Mouse (Mus musculus): ENCODE measurements around the gene Lpcat2. TPM values are rescaled to one million over a fixed set of nuclear protein-coding genes. Genes with fewer than 3 reads are reported as not detected.

Lpcat2 gene
- polyA plus RNA-seq, 1 experiment from 2014 or later = 4.3 TPM

GRCm38 (mm10) chr8:92959779-92960178, 104.6 kb downstream of the Lpcat2 start, which contains the start of gene Slc6a2:
Gene Slc6a2, plus strand, starts transcription at chr8:92960079.
- ATAC-seq (replicated peaks; ENCODE audit: low FRiP score) (no peak), DNase-seq (ENCODE audit: low spot score) (no peak)
- H3K4me3 ChIP-seq (ENCODE audit: low read depth, low read length) = peak within 1 kb of the TSS; percentile 33
- H3K27me3 ChIP-seq (replicated peaks; ENCODE audit: control insufficient read depth, insufficient read depth, low read length) = peaks cover 41% of the 10 kb centered on the region
- no peaks in the 10 kb centered on the region for H3K36me3 ChIP-seq (ENCODE audit: control insufficient read depth, insufficient read depth, low read length)
- WGBS = 55% methylated on average over 10 of the region's 10 CpGs
- H3K9ac ChIP-seq (ENCODE audit: low read depth, low read length) = no peak within 1 kb of the TSS
- H3K27ac ChIP-seq (ENCODE audit: low read depth, low read length) = no peak within 1 kb of the TSS
- peak within 1 kb of the TSS; percentile 57 for H3K4me2 ChIP-seq
- H3K9me3 ChIP-seq (ENCODE audit: control insufficient read depth, low read length) = no peaks in the 10 kb centered on the region
- no peaks in the 10 kb centered on the region for H3K4me1 ChIP-seq (replicated peaks; ENCODE audit: control insufficient read depth, insufficient read depth, low read length)

DNA sequence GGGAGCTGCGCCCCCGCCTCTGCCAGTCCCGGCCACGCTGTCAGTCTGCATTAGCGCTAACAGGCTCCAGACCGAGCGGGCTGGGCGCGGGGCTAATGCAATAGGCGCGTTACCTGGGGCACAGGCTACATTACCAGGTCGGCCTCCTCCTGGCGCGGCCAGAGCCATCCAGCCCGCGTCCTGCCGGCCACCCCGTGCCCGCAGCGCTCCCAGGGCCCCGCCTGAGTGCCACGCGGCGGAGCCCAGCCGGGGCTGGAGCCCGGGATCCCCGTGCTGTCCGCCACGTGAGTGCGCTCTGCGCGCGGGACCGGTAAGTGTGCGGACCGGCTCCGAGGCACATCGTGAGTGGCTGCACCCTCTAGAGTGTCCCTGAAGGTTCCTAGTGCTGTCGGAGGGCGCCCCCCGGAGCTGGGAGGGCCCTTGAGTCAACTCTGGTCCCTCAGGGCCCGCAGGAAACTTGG, 105.3 kb downstream of the Lpcat2 start:
- H3K4me3 ChIP-seq (ENCODE audit: low read depth, low read length) = peak overlapping the region; percentile 33

GRCm38 (mm10) chr8:92961088-92961487, 105.9 kb downstream of the Lpcat2 start:
- Histone ChIP-seq H3K36me3 (ENCODE audit: control insufficient read depth, insufficient read depth, low read length) (no peaks in the 10 kb centered on the region), H3K27me3 (replicated peaks; ENCODE audit: control insufficient read depth, insufficient read depth, low read length) (peaks cover 41% of the 10 kb centered on the region), H3K9ac (ENCODE audit: low read depth, low read length) (no peak overlapping the region), H3K4me3 (ENCODE audit: low read depth, low read length) (peak overlapping the region; percentile 33), H3K4me2 (peak overlapping the region; percentile 22; the same call in 1 of the 2 replicates), H3K9me3 (ENCODE audit: control insufficient read depth, low read length) (no peaks in the 10 kb centered on the region), H3K27ac (ENCODE audit: low read depth, low read length) (no peak overlapping the region), H3K4me1 (replicated peaks; ENCODE audit: control insufficient read depth, insufficient read depth, low read length) (no peaks in the 10 kb centered on the region)
- DNase-seq (ENCODE audit: low spot score) = no peak
- no peak for ATAC-seq (replicated peaks; ENCODE audit: low FRiP score)
- 4% methylated on average over 25 of the region's 25 CpGs for WGBS

More for the DNA sequence above, 105.3 kb downstream of the Lpcat2 start:
- H3K27me3 ChIP-seq (replicated peaks; ENCODE audit: control insufficient read depth, insufficient read depth, low read length) = peaks cover 41% of the 10 kb centered on the region
- H3K4me1 ChIP-seq (replicated peaks; ENCODE audit: control insufficient read depth, insufficient read depth, low read length) = no peaks in the 10 kb centered on the region
- H3K27ac ChIP-seq (ENCODE audit: low read depth, low read length) = no peak overlapping the region
- no peak for ATAC-seq (replicated peaks; ENCODE audit: low FRiP score)
- peak overlapping the region; percentile 57 for H3K4me2 ChIP-seq
- no peaks in the 10 kb centered on the region for H3K36me3 ChIP-seq (ENCODE audit: control insufficient read depth, insufficient read depth, low read length)
- WGBS = 3% methylated on average over 42 of the region's 42 CpGs
- no peaks in the 10 kb centered on the region for H3K9me3 ChIP-seq (ENCODE audit: control insufficient read depth, low read length)
- DNase-seq (ENCODE audit: low spot score) = no peak
- H3K9ac ChIP-seq (ENCODE audit: low read depth, low read length) = no peak overlapping the region

GRCm38 (mm10) chr8:92964556-92964955, 109.4 kb downstream of the Lpcat2 start:
- H3K4me2 ChIP-seq = no peak overlapping the region
- H3K9me3 ChIP-seq (ENCODE audit: control insufficient read depth, low read length) = no peaks in the 10 kb centered on the region
- no peaks in the 10 kb centered on the region for H3K4me1 ChIP-seq (replicated peaks; ENCODE audit: control insufficient read depth, insufficient read depth, low read length)
- H3K27me3 ChIP-seq (replicated peaks; ENCODE audit: control insufficient read depth, insufficient read depth, low read length) = peaks cover 34% of the 10 kb centered on the region
- H3K9ac ChIP-seq (ENCODE audit: low read depth, low read length) = no peak overlapping the region
- no peak overlapping the region for H3K4me3 ChIP-seq (ENCODE audit: low read depth, low read length)
- no peak overlapping the region for H3K27ac ChIP-seq (ENCODE audit: low read depth, low read length)
- DNase-seq (ENCODE audit: low spot score) = no peak
- 65% methylated on average over 2 of the region's 2 CpGs for WGBS
- no peaks in the 10 kb centered on the region for H3K36me3 ChIP-seq (ENCODE audit: control insufficient read depth, insufficient read depth, low read length)
- no peak for ATAC-seq (replicated peaks; ENCODE audit: low FRiP score)

Small RNA genes within 50 kb of the gene (microRNA-seq; reads per million reads assigned to microRNA genes)
- gene Gm22151 (ENCODE audit: borderline number of aligned reads) = not detected

Other genes with a start within 250 kb of the Lpcat2 start
- 0.06 TPM in 1 of 2 replicates, not detected in the other for gene Irx6, start 181.1 kb upstream of the Lpcat2 start, polyA plus RNA-seq (2014; fragmentation: Nextera tagmentation; extraction: Ambion mirVana)
- gene Mmp2, start 28.0 kb upstream of the Lpcat2 start, polyA plus RNA-seq (2014; fragmentation: Nextera tagmentation; extraction: Ambion mirVana) = 48.1 and 49.7 TPM in 2 replicates
- gene Capns2, start 46.1 kb downstream of the Lpcat2 start, polyA plus RNA-seq (2014; fragmentation: Nextera tagmentation; extraction: Ambion mirVana) = 0.16 and 0.18 TPM in 2 replicates
- 0.03 TPM in 1 of 2 replicates, not detected in the other for gene Slc6a2, start 104.7 kb downstream of the Lpcat2 start, polyA plus RNA-seq (2014; fragmentation: Nextera tagmentation; extraction: Ambion mirVana)
- not detected in 2 replicates for gene Ces1a, start 192.9 kb downstream of the Lpcat2 start, polyA plus RNA-seq (2014; fragmentation: Nextera tagmentation; extraction: Ambion mirVana)
- gene Ces1b, start 224.7 kb downstream of the Lpcat2 start, polyA plus RNA-seq (2014; fragmentation: Nextera tagmentation; extraction: Ambion mirVana) = not detected in 2 replicates